Mouse (Mus musculus): ENCODE data around the gene Gm9117.
"Not testable (repeated sequence)": the region's sequence is repeated elsewhere in the genome, so short reads cannot be mapped to it uniquely, and the experiment has no call there.

The Gm9117 gene

DNA sequence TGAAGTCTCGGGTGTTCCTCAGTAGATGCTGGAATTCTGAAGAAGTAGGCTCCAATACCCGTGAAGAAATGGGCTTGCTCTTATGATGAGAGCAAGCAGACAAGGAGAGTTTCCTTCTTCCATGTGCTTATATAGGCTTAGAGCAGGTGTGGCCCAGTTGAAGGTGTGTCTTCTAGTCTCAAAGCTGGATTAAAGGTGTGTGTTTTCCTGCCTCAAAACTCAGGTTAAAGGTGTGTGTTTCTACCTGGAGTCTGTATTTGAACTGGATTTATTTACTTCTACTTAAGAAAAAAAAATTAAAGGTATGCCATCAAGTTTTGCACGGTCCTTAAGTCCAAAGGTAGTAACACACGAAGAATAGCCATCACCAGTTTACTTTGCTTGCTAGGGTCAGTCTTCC lies at the start of gene Gm9117:
TSS of gene Gm9117 (minus strand) at position 101 of the 400 bp plus-strand sequence.
- DNase-seq (ENCODE audit: low spot score in 2 of 2), result not testable (repeated sequence)

GRCm38 (mm10) chr3:93968938-93969337 lies 25.6 kb upstream of the Gm9117 start:
- not testable (repeated sequence) for DNase-seq (ENCODE audit: low spot score in 2 of 2)

DNA sequence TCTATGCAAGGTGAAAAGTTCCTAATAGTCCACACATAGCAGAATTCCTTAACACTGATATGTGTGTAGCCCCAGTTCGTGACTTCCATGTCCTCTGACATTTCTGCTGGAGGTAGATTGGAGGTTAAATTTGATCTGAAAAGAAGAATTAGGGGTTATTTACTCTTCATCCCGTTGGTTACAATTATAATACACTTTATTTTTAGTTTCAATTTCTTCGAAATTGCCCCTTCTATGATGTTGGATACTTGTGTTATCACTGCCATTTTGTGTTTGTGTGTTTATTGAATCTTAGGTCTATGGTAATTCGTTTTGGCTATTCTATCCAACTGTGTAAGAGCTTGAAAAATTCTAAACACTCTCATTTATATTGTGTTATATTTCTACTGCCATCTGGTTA lies 17.9 kb upstream of the Gm9117 start, which contains the start of gene Tdpoz5:
TSS of gene Tdpoz5 (minus strand) at position 101 of the 400 bp plus-strand sequence.
- not testable (repeated sequence) for DNase-seq (ENCODE audit: low spot score in 2 of 2)

DNA sequence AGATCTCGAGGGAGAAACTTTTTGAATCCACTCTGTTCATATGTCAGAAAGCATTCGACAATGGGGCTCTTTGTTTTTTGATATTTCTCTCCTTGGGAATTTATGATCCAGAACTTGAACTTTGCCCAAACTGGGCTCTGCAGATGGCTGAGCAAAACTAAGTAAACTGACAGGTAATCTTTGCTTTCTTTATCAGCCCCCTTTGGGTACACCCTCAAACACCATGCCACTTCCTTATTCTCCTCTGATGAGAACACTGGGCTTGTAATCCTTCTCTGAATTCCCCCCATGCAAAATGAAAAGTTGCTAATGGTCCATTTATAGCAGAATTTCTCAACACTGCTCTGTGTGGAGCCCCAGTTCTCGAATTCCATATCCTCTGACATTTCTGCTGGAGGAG lies 5.0 kb downstream of the Gm9117 start:
- not testable (repeated sequence) for DNase-seq (ENCODE audit: low spot score in 2 of 2)
